Mouse (Mus musculus) ES-Bruce4 (cell line): Measurements from ENCODE around the gene Dync1i1. TPM values are rescaled to one million over a fixed set of nuclear protein-coding genes. Genes with fewer than 3 reads are reported as not detected.

Source experiments
- H3K27ac ChIP-seq: 2 replicates; pipeline ENCODE4 v1.5.1; 2012; ENCODE audit warnings: low read length, inconsistent platforms; ENCODE audit not compliant: insufficient read depth
- H3K27me3 ChIP-seq: 2 replicates; pipeline ENCODE4 v1.6.1; 2012; ENCODE audit warnings: mild to moderate bottlenecking, low read length, inconsistent platforms; ENCODE audit not compliant: control insufficient read depth, poor library complexity, insufficient read depth, severe bottlenecking
- H3K36me3 ChIP-seq: 2 replicates; pipeline ENCODE4 v1.6.1; 2012; ENCODE audit warnings: inconsistent platforms, mild to moderate bottlenecking, low read length, moderate library complexity; ENCODE audit not compliant: control insufficient read depth, poor library complexity, insufficient read depth, severe bottlenecking
- H3K4me1 ChIP-seq: one replicate; pipeline ENCODE4 v1.8.1; 2011; ENCODE audit warnings: low read length; ENCODE audit not compliant: control insufficient read depth, insufficient read depth
- H3K4me3 ChIP-seq: 2 replicates; pipeline ENCODE4 v1.5.1; 2011; ENCODE audit warnings: low read depth, mild to moderate bottlenecking, low read length
- H3K9ac ChIP-seq: 2 replicates; pipeline ENCODE4 v1.6.1; 2012; ENCODE audit warnings: low read depth, mild to moderate bottlenecking, inconsistent platforms; ENCODE audit not compliant: poor library complexity, severe bottlenecking
- H3K9me3 ChIP-seq: replicated peaks from 2 replicates; pipeline ENCODE4 v1.6.1; 2012; ENCODE audit warnings: mild to moderate bottlenecking, low read length, inconsistent platforms; ENCODE audit not compliant: control insufficient read depth, poor library complexity, insufficient read depth, severe bottlenecking
- CTCF ChIP-seq: IDR thresholded peaks from one replicate; pipeline ENCODE4 v1.8.1; 2011; ENCODE audit warnings: low read depth, low read length
- EP300 ChIP-seq: IDR thresholded peaks from 2 replicates; pipeline ENCODE4 v1.6.1; 2011; ENCODE audit warnings: low read depth, low read length; ENCODE audit not compliant: insufficient read depth
- POLR2A ChIP-seq: IDR thresholded peaks from one replicate; pipeline ENCODE4 v1.8.1; 2011; ENCODE audit warnings: low read length; ENCODE audit not compliant: insufficient read depth
- polyA plus RNA-seq: library from polyadenylated mRNA; stranded (reverse); fragments of >200 nt; gene quantifications from 2 replicates; pipeline ENCODE4 v1.2.4, GENCODE M21; 2011; ENCODE audit warnings: low read depth; ENCODE audit not compliant: missing spikeins, insufficient read depth, insufficient read length

Dync1i1 gene
- polyA plus RNA-seq, 1 experiment: 0.25 TPM

DNA sequence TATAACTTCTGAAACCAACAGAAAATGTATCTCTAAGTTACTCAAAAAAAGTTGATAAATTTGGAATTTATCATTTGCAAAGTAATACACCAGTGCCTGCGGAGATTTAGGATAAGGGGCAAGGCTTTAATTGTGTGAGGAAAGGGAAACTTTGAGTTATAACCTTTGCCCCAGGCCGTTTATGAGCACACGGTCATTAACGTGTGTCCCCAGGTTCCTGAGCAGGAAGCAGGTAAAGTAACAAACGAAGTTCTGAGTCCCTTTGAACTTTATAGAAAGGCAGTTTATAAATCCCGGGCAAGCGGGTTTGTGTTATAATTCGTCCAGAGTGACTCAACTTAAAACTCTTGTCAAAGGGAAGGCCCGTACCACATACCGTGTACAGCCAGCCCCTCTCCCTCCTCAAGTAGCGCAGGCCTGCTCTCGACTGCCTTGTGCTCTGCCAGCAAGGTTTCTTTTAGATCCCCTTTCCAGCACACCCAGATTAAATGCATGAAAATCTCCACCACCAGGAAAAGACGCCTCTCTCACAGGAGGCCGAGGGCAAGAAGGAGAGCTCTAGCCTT lies 103.1 kb downstream of the Dync1i1 start:
- Histone ChIP-seq H3K27ac (no peak overlapping the region), H3K4me3 (no peak overlapping the region), H3K4me1 (no peaks in the 10 kb centered on the region), H3K9me3 (no peaks in the 10 kb centered on the region), H3K9ac (no peak overlapping the region), H3K27me3 (no peaks in the 10 kb centered on the region), H3K36me3 (no peaks in the 10 kb centered on the region)
- TF ChIP-seq CTCF: no peak
- no peak for TF ChIP-seq POLR2A
- no peak for TF ChIP-seq EP300

DNA sequence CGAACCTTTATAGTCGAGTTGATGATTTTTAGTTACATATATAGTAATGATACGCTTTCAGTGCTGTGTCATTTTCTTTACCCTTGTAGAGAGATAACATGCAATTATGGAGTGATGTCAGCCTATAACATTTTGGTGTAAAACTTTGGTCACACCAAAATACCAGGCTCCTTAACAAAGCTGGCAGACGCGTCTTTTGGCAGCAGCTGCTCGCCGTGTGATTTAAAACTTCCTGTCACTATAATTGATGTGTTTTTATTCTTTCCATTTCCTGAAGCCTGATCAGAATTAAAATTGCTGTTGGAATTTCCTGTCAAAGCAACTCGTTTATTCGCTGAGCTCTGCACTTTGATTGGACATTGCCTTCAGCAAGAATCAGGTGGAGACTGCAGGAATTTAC lies 103.7 kb downstream of the Dync1i1 start:
- H3K9ac ChIP-seq: no peak overlapping the region
- H3K27ac ChIP-seq: no peak overlapping the region

DNA sequence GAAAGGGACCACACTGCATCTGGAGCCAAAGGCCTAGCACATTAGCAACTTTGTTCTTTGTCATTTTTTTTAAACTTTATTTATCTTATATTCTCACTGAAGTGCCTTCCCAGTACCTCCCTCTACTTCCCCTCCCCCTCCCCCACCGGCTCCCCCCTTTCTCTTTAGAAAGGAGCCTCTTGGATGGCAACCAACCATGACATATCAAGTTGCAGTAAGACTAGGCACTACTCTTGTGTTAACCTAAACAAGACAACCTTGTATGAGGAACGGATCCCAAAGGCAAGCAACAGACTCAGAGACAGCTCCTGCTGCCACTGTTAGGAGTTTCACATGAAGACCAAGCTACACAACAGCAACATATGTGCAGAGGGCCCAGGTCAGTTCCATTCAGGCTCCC lies 105.3 kb downstream of the Dync1i1 start:
- Histone ChIP-seq H3K27me3 (no peaks in the 10 kb centered on the region), H3K4me1 (no peaks in the 10 kb centered on the region), H3K4me3 (no peak overlapping the region), H3K27ac (no peak overlapping the region), H3K9me3 (no peaks in the 10 kb centered on the region), H3K9ac (no peak overlapping the region), H3K36me3 (no peaks in the 10 kb centered on the region)
- TF ChIP-seq CTCF: no peak
- TF ChIP-seq POLR2A: no peak
- no peak for TF ChIP-seq EP300

More for the DNA sequence above, 103.7 kb downstream of the Dync1i1 start:
- Histone ChIP-seq H3K4me1 (no peaks in the 10 kb centered on the region), H3K27me3 (no peaks in the 10 kb centered on the region), H3K9me3 (no peaks in the 10 kb centered on the region), H3K36me3 (no peaks in the 10 kb centered on the region), H3K4me3 (no peak overlapping the region)
- TF ChIP-seq POLR2A (no peak), CTCF (no peak), EP300 (no peak)

GRCm38 (mm10) chr6:5831233-5831632 lies 105.8 kb downstream of the Dync1i1 start:
- Histone ChIP-seq H3K9ac (no peak overlapping the region), H3K4me1 (no peaks in the 10 kb centered on the region), H3K36me3 (no peaks in the 10 kb centered on the region), H3K9me3 (no peaks in the 10 kb centered on the region), H3K27ac (no peak overlapping the region), H3K27me3 (no peaks in the 10 kb centered on the region), H3K4me3 (no peak overlapping the region)
- TF ChIP-seq EP300 (no peak), CTCF (no peak), POLR2A (no peak)

DNA sequence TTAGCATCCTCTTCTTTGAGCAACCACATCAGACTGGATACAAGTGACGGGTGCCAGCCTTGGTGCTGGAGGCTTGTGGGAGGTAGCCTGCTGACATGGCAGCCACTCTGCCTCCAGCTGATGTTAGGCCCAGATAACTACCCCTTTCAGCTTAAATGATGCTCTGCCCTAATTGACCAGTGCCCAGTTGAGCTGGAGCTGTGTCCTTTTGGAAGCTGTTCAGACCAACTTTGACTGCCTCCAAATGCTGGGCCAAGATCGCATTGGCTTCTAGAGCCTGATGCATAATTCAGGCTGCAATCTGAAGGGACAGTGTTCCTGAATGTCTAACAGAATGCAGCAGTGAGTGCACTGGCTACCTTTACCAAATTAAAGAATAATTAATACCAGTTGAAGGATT lies 107.4 kb downstream of the Dync1i1 start:
- no peaks in the 10 kb centered on the region for H3K36me3 ChIP-seq
- H3K4me3 ChIP-seq: no peak overlapping the region
- H3K27me3 ChIP-seq: no peaks in the 10 kb centered on the region
- no peak overlapping the region for H3K27ac ChIP-seq
- no peak for TF ChIP-seq CTCF
- no peak for TF ChIP-seq POLR2A
- TF ChIP-seq EP300: no peak
- H3K9ac ChIP-seq: no peak overlapping the region
- no peaks in the 10 kb centered on the region for H3K4me1 ChIP-seq
- H3K9me3 ChIP-seq: no peaks in the 10 kb centered on the region

DNA sequence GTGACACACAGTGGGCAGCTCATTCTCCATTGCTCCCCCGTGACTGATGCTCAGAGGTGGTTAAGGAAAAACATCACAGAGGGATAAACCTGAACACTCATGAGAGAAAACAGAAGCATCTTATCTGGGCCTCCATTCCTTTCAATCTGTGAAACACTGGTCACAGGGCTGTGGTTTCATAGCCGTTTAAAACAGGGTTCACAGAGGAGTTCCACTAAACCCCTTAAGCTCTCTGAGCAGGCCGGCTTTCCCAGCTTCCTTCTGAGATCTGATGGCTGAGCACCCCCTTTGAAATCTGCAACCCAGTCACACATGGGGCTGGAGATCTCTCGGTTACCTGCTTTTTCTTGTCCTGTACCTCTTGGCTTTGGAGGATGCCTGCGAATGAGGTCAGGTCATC lies 117.0 kb downstream of the Dync1i1 start:
- Histone ChIP-seq H3K27me3 (no peaks in the 10 kb centered on the region), H3K27ac (no peak overlapping the region), H3K9ac (no peak overlapping the region), H3K4me1 (no peaks in the 10 kb centered on the region), H3K36me3 (no peaks in the 10 kb centered on the region), H3K4me3 (no peak overlapping the region), H3K9me3 (peaks cover 10% of the 10 kb centered on the region)
- TF ChIP-seq EP300 (no peak), CTCF (no peak), POLR2A (no peak)
